Comparison of ENCODE assay signal across 11 mouse cellular contexts in the genomic region with DNA sequence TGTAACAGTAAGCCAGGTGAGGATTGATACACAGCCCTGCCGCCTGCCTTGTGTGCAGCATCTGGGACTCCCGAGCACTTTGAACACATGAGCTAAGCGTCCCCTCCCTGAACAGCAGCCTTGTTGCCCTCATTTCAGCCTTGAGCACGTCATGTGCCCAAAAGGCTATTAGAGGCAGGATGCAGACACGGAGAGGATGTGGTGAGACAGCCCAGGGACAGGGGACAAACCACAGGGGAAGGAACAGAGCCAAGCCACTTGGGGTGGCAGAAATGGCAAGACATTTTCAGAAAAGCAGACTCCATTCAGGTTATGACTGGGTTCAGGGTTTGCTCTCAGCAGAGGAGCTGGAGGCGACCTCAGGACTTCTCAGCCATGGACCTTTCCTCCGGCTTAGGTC. TPM values are rescaled to one million over a fixed set of nuclear protein-coding genes. Genes with fewer than 3 reads are reported as not detected.
DNase-seq lines count a peak whose midpoint lies in the region; ATAC-seq lines count a peak whose summit lies in the region.
"Had no signal": no experiment of that assay in that cellular context is flagged by ENCODE, and none has a peak within 500 bp of the region (broad histone marks: within the 10 kb centered on the region; RNA-seq: fewer than 3 reads in every experiment).

No protein-coding gene starts in this region.

- ATAC-seq in liver, embryonic 11.5 days (replicated peaks; ENCODE audit: low FRiP score) = no peak
- ATAC-seq: hindbrain, postnatal 0 days had no signal

- H3K36me3 ChIP-seq in liver, embryonic 11.5 days (ENCODE audit: control insufficient read depth, insufficient read depth, low read length) = peaks cover 35% of the 10 kb centered on the region
- H3K36me3 ChIP-seq in limb, embryonic 10.5 days = peaks cover 93% of the 10 kb centered on the region
- H3K36me3 ChIP-seq in splenic B cell, adult 2 months (ENCODE audit: control insufficient read depth, insufficient read depth, low read length, poor library complexity, severe bottlenecking) = peaks cover 20% of the 10 kb centered on the region

- no peaks in the 10 kb centered on the region for H3K9me3 ChIP-seq in liver, embryonic 11.5 days (ENCODE audit: control insufficient read depth, low read length)
- H3K9me3 ChIP-seq in limb, embryonic 10.5 days (replicated peaks) = no peaks in the 10 kb centered on the region
- H3K9me3 ChIP-seq: G1E had no signal

- H3K4me3 ChIP-seq in liver, embryonic 11.5 days (ENCODE audit: low read depth, low read length) = no peak overlapping the region
- H3K4me3 ChIP-seq in limb, embryonic 10.5 days = no peak overlapping the region

- 62% methylated on average over 7 of the region's 7 CpGs for WGBS in liver, embryonic 11.5 days
- 56% methylated on average over 7 of the region's 7 CpGs for WGBS in limb, embryonic 10.5 days

- H3K27me3 ChIP-seq in liver, embryonic 11.5 days (replicated peaks; ENCODE audit: control insufficient read depth, insufficient read depth, low read length) = no peaks in the 10 kb centered on the region
- H3K27me3 ChIP-seq in limb, embryonic 10.5 days (ENCODE audit: low read depth, poor library complexity, severe bottlenecking) = peaks cover 14% of the 10 kb centered on the region
- no peaks in the 10 kb centered on the region for H3K27me3 ChIP-seq in splenic B cell, adult 2 months (ENCODE audit: control insufficient read depth, insufficient read depth, low read length, poor library complexity, severe bottlenecking)

- no peak for DNase-seq in liver, embryonic 11.5 days (ENCODE audit: low spot score)
- no peak for DNase-seq in liver
- peak; percentile 47 for DNase-seq in Muller cell, postnatal 12 days (ENCODE audit: inconsistent ontology term)
- no peak for DNase-seq in limb, embryonic 10.5 days (ENCODE audit: low spot score)
- peak; percentile 40 for DNase-seq in splenic B cell, adult 2 months (ENCODE audit: low read depth, low spot score)
- DNase-seq in cerebellum, adult 11-12 months = no peak
- DNase-seq in right cerebral cortex, postnatal 14 days = no peak
- no peak for DNase-seq in cerebellum, postnatal 25 days
- DNase-seq: adrenal gland, adult 2 months had no signal

- no peak overlapping the region for H3K9ac ChIP-seq in liver, embryonic 11.5 days (ENCODE audit: low read depth, low read length)

- H3K4me1 ChIP-seq in liver, embryonic 11.5 days (replicated peaks; ENCODE audit: control insufficient read depth, insufficient read depth, low read length) = peaks cover 6% of the 10 kb centered on the region; the same call in 1 of the 2 replicates
- H3K4me1 ChIP-seq in limb, embryonic 10.5 days = peaks cover 32% of the 10 kb centered on the region

- 0 out of 2 replicates have a peak overlapping the region, but pooled peaks have one; percentile 46 for H3K27ac ChIP-seq in liver, embryonic 11.5 days (ENCODE audit: low read depth, low read length)
- 0 out of 2 replicates have a peak overlapping the region, but pooled peaks have one; percentile 2 for H3K27ac ChIP-seq in limb, embryonic 10.5 days
- H3K27ac ChIP-seq: hindbrain, postnatal 0 days had no signal

- no peak overlapping the region for H3K4me2 ChIP-seq in liver, embryonic 11.5 days

RNA-seq across cellular contexts. Expression of a gene that starts 16.2 kb away (rescaled TPM):
- 0.95 and 1.7 TPM in 2 replicates for polyA plus RNA-seq in liver, embryonic 11.5 days (2014; fragmentation: Nextera tagmentation; extraction: Ambion mirVana)
- 1.6 and 1.9 TPM in 2 replicates for polyA plus RNA-seq in limb, embryonic 10.5 days (2016; fragmentation: Nextera tagmentation; extraction: Ambion mirVana)

RNA-seq across cellular contexts. Expression of a gene that starts 25.1 kb away (rescaled TPM):
- polyA plus RNA-seq in liver, embryonic 11.5 days (2014; fragmentation: Nextera tagmentation; extraction: Ambion mirVana) = 558 and 561 TPM in 2 replicates
- 626 and 675 TPM in 2 replicates for polyA plus RNA-seq in limb, embryonic 10.5 days (2016; fragmentation: Nextera tagmentation; extraction: Ambion mirVana)

RNA-seq across cellular contexts. Expression of a gene that starts 28.0 kb away (rescaled TPM):
- polyA plus RNA-seq in liver, embryonic 11.5 days (2014; fragmentation: Nextera tagmentation; extraction: Ambion mirVana) = 10.3 and 13.2 TPM in 2 replicates
- 21.0 and 21.5 TPM in 2 replicates for polyA plus RNA-seq in limb, embryonic 10.5 days (2016; fragmentation: Nextera tagmentation; extraction: Ambion mirVana)

RNA-seq across cellular contexts. Expression of a gene that starts 38.0 kb away (rescaled TPM):
- polyA plus RNA-seq in liver, embryonic 11.5 days (2014; fragmentation: Nextera tagmentation; extraction: Ambion mirVana) = 12.9 and 13.1 TPM in 2 replicates
- 17.8 and 21.6 TPM in 2 replicates for polyA plus RNA-seq in limb, embryonic 10.5 days (2016; fragmentation: Nextera tagmentation; extraction: Ambion mirVana)

RNA-seq across cellular contexts. Expression of a gene that starts 42.7 kb away (rescaled TPM):
- polyA plus RNA-seq in liver, embryonic 11.5 days (2014; fragmentation: Nextera tagmentation; extraction: Ambion mirVana) = 18.0 and 21.9 TPM in 2 replicates
- 9.4 and 15.3 TPM in 2 replicates for polyA plus RNA-seq in limb, embryonic 10.5 days (2016; fragmentation: Nextera tagmentation; extraction: Ambion mirVana)

Comparison
In these comparisons a context has a peak if more than half of its experiments do, and no peak if none do; other contexts are left out.
1. DNase-seq: peak in Muller cell, postnatal 12 days (single experiment) and splenic B cell, adult 2 months (single experiment); none in liver, embryonic 11.5 days (single experiment), liver (single experiment), limb, embryonic 10.5 days (single experiment), cerebellum, adult 11-12 months (single experiment), right cerebral cortex, postnatal 14 days (single experiment) and cerebellum, postnatal 25 days (0 of 2).